Mouse (Mus musculus) retina, postnatal 7 days (tissue): ENCODE measurements around the gene Med22.
A peak's percentile ranks its signal among the peaks of the same experiment; 100 is the strongest.
"Not testable (repeated sequence)": the region's sequence is repeated elsewhere in the genome, so short reads cannot be mapped to it uniquely, and the experiment has no call there.

Experiments used
- DNase-seq: peaks from one replicate; pipeline ENCODE4 v3.0.0-alpha.2; 2012; ENCODE audit warnings: low read depth, low spot score

The Med22 gene

GRCm38 (mm10) chr2:26916738-26917137 lies 6.3 kb upstream of the Med22 start:
- no peak for DNase-seq

- DNase-seq: peak; percentile 71
Observed at GRCm38 (mm10) chr2:26915927-26916728, 5.7 kb upstream of the Med22 start, which contains the start of the genes Surf2 and Surf1. Surf2 (plus strand) TSS chr2:26916367. Surf1 (minus strand) TSS chr2:26916530.

- DNase-seq: no peak
Observed at GRCm38 (mm10) chr2:26914148-26914941, 3.9 kb upstream of the Med22 start.

GRCm38 (mm10) chr2:26913416-26914147 lies 3.1 kb upstream of the Med22 start:
- DNase-seq: no peak

- no peak for DNase-seq
Observed at GRCm38 (mm10) chr2:26912253-26912770, 1.8 kb upstream of the Med22 start.

- peak; percentile 67 for DNase-seq
Observed at GRCm38 (mm10) chr2:26910994-26911765, 703 bp upstream of the Med22 start.

- DNase-seq: no peak
Observed at GRCm38 (mm10) chr2:26909387-26909784, 1.1 kb downstream of the Med22 start.

- DNase-seq: no peak
Observed at GRCm38 (mm10) chr2:26908710-26909386, 1.6 kb downstream of the Med22 start.

- no peak for DNase-seq
Observed at GRCm38 (mm10) chr2:26907109-26907508, 3.4 kb downstream of the Med22 start.

GRCm38 (mm10) chr2:26906431-26906830 lies 4.0 kb downstream of the Med22 start:
- DNase-seq: no peak

- no peak for DNase-seq
Observed at GRCm38 (mm10) chr2:26905936-26906335, 4.5 kb downstream of the Med22 start.

GRCm38 (mm10) chr2:26903311-26903710 lies 7.2 kb downstream of the Med22 start:
- no peak for DNase-seq

GRCm38 (mm10) chr2:26902467-26903220 lies 7.8 kb downstream of the Med22 start, which contains the start of gene Surf6:
Surf6 (minus strand) TSS chr2:26902879.
- peak; percentile 92 for DNase-seq

GRCm38 (mm10) chr2:26901834-26902400 lies 8.6 kb downstream of the Med22 start:
- no peak for DNase-seq

- DNase-seq: no peak
Observed at GRCm38 (mm10) chr2:26900731-26901130, 9.7 kb downstream of the Med22 start.

GRCm38 (mm10) chr2:26895898-26896297 lies 14.6 kb downstream of the Med22 start:
- DNase-seq: no peak

GRCm38 (mm10) chr2:26886170-26886569 lies 24.3 kb downstream of the Med22 start:
- not testable (repeated sequence) for DNase-seq

- not testable (repeated sequence) for DNase-seq
Observed at GRCm38 (mm10) chr2:26885541-26885940, 24.9 kb downstream of the Med22 start.

- no peak for DNase-seq
Observed at GRCm38 (mm10) chr2:26878571-26878970, 31.9 kb downstream of the Med22 start.
